Mouse (Mus musculus): ENCODE measurements around the gene Slc25a39.
"Not testable (repeated sequence)": the region's sequence is repeated elsewhere in the genome, so short reads cannot be mapped to it uniquely, and the experiment has no call there.

Slc25a39 gene

DNA sequence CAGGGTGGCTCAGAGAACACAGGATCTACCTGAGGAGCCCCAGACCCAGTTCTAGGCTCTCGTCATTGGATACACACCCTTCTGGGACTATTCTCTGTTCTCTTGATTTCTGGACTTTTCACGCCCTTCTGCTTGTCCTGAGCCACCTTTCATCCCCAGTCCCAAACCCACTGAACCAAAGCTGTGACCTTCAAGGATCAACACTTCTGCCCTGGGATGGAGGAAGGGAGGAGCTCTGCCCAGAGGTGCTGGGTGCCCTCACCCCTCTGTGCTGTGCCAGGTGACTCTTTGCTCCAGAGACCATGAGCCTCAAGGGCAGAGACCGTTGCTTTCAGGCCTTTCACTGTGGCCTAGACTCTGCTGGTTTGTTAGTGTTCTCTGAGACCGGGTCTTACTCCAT, 38.5 kb downstream of the Slc25a39 start:
- DNase-seq: no peak

DNA sequence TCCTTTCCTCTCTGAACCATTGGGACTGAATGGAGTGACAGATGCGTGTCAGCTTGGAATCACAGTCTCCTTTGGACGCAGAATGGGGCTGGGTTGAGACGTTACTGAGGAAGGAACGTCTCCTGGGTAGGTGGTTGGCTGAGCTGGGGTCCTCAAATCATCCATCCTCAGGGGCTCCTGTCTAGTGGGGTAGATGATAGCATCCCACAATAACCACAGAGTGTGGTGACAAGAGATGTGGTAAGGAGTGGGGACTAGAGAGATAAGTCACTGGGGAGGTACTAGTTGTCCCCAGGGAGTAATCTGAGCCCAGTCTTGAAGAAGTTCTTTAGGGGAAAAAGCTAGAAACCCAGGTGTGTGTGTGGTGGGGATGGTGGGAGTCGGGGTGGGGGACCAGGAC, 39.4 kb downstream of the Slc25a39 start:
- DNase-seq: no peak

DNA sequence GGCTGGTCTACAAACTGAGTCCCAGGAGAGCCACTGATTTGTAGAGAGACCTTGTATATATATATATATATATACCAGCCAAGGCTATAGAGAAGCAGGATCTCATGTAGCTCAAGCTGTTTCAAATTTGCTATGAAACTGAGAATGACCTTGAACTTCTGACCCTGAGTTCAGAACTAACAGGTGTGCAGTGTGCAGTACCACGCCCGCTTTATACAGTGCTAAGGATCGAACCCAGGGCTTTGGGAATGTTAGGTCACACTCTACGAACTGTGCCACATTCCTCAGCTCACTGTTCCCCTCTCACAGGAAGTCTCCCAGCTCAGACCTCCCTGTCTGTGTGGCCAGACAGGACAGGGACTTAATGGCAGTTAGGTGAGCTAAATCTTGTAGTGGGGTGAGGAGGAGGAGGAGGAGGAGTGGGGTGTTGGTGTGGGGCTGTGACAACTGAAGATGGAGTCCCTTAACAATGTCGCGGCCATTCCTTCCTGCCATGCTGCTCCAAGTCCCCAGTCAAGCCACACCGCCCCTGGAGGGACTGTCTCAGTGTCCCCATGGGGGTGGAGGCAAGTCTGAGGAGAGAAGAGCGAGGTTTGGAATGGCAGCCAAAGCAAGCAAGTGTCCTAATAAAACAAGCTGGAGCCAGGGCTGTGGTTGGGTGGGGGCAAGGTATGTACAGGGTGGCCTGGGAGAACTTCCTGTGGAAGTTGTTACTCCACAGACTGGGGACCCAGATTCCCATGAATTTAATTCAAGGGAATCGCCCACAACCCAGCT, 40.1 kb downstream of the Slc25a39 start:
- no peak for DNase-seq

DNA sequence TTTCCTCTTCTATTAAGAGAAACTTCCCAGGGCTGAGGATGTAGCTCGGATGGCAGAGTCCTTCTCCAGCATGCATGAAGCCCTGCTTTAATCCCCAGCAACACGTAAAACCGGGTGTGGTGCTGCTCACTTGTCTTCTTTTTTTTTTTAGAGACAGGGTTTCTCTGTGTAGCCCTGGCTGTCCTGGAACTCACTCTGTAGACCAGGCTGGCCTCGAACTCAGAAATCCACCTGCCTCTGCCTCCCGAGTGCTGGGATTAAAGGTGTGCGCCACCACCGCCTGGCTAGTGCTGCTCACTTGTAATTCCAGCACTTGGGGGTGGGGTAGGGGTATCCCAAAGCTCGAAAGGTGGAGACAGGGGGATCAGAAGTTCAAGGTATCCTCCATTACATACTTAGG, 41.6 kb downstream of the Slc25a39 start, which contains the start of gene Slc4a1:
Gene Slc4a1 (minus strand): TSS at position 101 of the 400 bp plus-strand sequence.
- not testable (repeated sequence) for DNase-seq

DNA sequence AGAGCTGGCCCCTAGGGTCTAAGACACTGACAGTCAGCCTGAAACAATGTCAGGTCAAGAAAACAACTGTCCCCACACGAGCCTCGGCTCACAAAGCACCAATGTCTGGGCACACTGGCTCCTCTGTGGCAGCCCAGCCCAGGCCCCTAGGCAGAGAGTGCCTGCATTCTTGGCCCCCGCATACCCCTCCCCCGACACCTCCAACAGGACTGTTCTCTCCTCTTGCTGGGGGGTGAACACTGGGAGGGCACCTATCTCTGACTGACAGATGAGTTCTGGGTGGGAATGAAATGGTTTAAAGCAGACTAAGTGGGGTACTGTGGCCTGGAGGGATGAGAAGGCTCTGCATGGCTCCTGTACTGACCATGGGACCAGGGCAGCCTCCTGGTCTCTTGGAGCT, 42.0 kb downstream of the Slc25a39 start:
- no peak for DNase-seq

DNA sequence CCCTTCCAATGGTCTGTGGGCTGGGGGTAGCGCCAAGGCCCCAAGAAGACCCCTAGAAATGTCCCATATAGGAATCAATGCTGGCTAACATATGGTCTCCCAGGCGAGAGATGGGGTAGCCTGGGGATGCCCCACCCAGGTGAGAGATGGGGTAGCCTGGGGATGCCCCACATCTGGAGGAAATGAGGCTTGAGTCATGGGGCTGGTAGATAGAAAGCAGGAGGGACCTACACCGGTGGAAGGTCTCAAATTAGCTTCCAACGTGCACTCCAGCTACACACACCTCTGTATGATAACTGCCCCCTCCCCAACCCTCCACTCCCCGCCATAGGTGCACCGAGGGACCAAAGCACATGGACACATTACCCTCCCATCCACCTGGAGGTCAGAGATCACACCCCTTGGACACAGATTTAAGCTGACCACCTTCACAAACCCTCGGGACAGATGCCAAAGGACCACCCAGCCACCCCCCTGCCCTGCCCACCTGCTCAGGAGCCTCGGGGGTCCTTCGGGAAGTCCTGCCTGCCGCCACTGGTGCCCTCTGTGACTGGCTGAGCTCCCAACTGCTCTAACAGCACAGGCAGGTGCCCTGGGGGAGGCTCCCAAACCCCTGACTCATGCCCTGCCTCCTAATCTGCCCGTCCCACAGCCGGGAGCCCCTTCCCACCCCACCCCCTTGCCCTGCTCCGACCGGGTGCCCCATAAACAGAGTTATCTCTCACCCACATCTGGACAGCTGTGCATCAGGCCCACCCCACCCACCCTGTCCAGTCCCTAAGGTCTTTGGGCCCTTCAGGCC, 43.0 kb downstream of the Slc25a39 start:
- no peak for DNase-seq

DNA sequence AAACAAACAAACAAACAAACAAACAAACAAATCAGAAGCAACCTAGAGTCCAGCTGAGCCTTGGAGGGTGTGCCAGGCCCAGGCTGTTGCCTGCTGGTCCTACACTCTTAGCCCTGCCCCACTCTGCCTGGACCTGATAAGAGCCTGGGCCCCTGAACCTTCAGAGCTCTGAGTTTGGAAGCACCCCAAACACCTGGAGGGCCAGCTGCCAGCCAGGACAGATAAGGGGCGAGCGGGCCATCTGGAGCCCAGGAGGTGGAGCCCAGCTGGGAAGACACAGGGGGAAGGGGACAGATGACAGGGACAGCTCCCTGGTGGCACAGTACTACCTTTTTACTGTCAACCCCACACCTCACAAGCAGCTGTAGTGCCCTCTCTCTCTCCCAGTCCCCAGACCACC, 44.1 kb downstream of the Slc25a39 start:
- no peak for DNase-seq

DNA sequence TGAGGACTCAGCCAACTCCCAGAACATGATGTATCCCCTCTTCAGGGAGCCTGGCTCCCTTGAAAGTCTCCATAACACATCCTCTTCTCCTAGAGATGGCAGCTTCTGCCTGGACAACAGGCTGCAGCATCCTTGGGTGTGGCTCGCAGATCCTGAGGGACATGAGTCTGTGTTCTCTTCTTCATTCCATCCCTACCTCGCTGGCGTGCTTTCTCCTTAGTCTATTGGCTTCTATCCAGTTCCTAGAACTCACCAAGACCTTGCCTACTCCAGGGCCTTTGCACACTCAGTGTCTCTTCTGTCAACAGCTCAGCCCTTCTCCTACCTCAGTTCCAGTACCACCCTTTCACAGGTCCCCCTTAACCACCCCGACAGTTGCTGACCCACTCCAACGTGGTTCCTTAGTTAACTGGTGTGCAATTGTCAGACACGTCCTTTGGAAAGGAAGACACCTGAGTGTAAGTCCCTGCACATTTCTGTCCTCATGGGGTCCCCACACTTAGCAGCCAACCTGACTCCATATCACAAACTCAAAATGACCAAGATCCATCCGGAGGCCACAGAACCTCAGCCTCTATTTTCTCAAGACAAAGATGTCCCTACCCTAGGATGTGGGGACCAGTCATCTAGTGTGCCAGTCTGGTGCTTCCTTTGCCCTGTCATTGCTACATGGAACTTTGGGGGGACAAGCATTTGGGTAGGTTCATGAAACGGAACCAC, 45.8 kb downstream of the Slc25a39 start:
- DNase-seq: no peak

DNA sequence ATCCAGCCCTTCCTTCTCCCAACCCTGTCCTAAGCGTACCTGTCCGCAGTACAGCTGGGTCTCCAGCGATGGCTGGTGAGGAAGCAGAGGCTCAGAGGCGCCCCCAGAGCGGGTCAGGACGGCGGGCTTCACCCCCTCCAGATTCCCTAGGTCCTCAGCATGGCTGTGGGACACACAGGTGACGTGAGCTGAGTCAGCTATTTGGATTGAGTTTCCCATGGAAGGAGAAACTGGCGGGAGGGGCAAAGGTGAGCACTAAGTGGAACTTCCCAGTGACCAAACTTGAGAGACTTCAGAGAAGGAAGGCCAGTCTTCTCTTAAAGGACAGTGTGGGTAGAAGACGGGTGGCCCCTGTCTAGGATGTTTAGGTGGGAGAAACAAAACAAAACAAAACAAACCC, 49.4 kb downstream of the Slc25a39 start:
- DNase-seq: no peak

DNA sequence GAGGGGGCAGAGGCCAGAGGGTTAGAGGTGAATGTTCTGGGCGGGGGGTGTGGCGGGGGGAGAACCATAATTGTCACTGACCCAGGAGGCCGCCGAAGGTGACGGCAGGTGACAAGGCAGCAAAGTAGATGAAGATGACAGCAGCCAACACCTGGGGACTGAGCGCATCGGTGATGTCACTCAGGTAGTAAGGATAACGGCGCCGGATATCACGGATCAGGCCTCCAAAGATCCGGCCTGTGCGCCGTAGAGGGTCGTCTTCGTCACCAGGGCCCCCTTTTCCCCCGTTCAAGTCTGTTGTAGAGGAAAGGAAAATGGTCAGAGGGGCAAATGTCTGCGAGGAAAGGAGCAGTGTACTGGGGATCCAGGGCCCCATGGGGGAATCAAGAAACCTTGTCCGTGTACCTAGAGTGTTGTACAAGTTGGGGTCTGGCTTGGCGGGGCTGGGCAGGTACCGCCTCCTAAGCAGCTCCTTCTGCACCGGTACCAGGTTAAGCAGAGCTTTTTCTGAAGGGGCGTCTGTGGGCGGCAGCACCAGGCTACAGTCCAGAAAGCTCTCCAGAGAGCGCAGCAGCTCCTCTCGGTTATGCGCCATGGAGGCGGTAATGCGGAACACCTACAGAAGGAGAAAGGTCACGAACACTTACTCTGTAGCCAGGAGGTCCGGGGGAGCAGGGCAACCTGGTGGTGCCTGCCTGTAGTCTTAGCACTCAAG, 51.0 kb downstream of the Slc25a39 start:
- no peak for DNase-seq

DNA sequence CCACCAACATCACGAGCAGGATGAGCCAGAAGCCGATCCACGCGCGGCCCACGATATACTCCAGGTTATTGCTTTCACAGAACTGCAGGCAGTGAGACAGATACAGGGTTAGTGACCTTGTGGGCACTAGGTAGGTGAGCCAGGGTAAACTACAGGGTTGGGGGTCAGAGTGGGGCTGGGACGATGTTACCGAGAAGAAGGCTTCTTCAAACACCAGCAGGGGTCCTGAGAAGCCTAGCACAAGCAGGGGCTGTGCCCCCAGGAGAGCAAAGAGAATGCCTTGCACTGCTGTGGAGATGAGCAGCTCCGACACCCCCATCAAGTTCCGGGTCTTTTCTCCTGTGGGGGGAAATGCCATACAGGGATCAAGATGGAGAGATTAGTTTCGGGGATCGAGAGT, 51.6 kb downstream of the Slc25a39 start:
- DNase-seq: no peak

DNA sequence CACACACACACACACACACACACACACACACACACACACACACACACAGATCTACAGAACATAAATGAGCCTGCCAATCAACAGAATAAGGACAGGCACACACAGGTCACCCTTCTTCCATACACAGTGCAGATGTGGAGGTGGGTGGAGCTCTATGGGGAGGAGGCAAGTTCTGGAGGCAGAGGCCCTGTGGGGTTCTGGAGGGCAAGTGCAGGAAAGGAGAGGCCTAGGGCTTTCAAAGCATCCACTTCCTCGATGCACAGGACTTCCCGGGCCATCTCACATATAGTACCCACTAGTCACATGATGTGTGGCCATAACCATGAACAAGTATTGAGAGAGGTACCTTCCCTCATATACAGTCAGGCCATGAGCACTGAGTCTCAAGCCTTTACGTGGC, 52.2 kb downstream of the Slc25a39 start:
- no peak for DNase-seq

DNA sequence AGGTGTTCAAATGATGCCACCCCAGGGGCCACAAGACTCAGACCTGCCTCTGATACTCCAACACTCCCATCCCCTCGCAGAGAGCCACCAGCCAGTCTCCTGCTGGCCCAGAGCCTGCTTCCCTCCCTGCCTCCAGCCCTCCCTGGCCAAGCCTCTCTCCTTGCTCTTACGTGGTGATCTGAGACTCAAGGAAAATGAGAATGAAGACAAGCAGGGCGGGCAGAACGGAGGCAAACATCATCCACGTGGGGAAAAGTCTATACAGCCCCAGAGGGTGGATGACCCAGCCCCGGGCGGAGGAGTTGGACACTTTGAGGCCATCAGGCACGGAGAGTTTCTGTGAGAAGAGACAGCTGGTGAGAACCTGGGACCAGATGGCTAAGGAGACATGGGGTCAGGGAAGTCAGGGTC, 54.7 kb downstream of the Slc25a39 start:
- DNase-seq: no peak

All from thymus, postnatal 14 days (tissue).